ENCODE assay signal across 28 mouse cellular contexts in genomic region chr9:71450626-71451025, GRCm38 (mm10).
"Had no signal": no experiment of that assay in that cellular context is flagged by ENCODE, and none has a peak within 500 bp of the region (broad histone marks: within the 10 kb centered on the region; RNA-seq: fewer than 3 reads in every experiment).

No protein-coding gene starts in this region.

- H3K27me3 ChIP-seq: hindbrain, embryonic 12.5 days; hindbrain, embryonic 15.5 days; liver, embryonic 13.5 days; liver, embryonic 15.5 days had no signal

- H3K4me3 ChIP-seq: gastrocnemius, adult 2 months; heart, embryonic 10.5 days; heart, embryonic 12.5 days; hindbrain, embryonic 10.5 days; hindbrain, embryonic 12.5 days; hindbrain, embryonic 15.5 days; kidney, embryonic 15.5 days; limb, embryonic 13.5 days; liver, embryonic 13.5 days; liver, embryonic 15.5 days had no signal

- H3K4me2 ChIP-seq: heart, embryonic 12.5 days; hindbrain, embryonic 12.5 days; hindbrain, embryonic 15.5 days; kidney, embryonic 15.5 days; liver, embryonic 11.5 days; liver, embryonic 13.5 days; liver, embryonic 15.5 days had no signal

- H3K4me1 ChIP-seq: hindbrain, embryonic 15.5 days; liver, embryonic 15.5 days had no signal

- H3K9me3 ChIP-seq: heart, embryonic 10.5 days; hindbrain, embryonic 10.5 days; hindbrain, embryonic 12.5 days; hindbrain, embryonic 15.5 days; limb, embryonic 13.5 days; liver, embryonic 13.5 days; liver, embryonic 15.5 days had no signal

- H3K36me3 ChIP-seq: heart, embryonic 10.5 days; heart, embryonic 12.5 days; hindbrain, embryonic 10.5 days; hindbrain, embryonic 12.5 days; hindbrain, embryonic 15.5 days; kidney, embryonic 15.5 days; limb, embryonic 13.5 days; liver, embryonic 13.5 days; liver, embryonic 15.5 days had no signal

- H3K27ac ChIP-seq: gastrocnemius, adult 2 months; heart, embryonic 10.5 days; hindbrain, embryonic 10.5 days; hindbrain, embryonic 12.5 days; hindbrain, embryonic 15.5 days; hindbrain, postnatal 0 days; kidney, embryonic 15.5 days; kidney, postnatal 0 days; limb, embryonic 13.5 days; liver, embryonic 13.5 days; liver, embryonic 15.5 days had no signal

- H3K9ac ChIP-seq: heart, embryonic 12.5 days; hindbrain, embryonic 12.5 days; hindbrain, embryonic 15.5 days; kidney, embryonic 15.5 days; limb, embryonic 13.5 days; liver, embryonic 13.5 days; liver, embryonic 15.5 days; liver, postnatal 0 days had no signal

- ATAC-seq: hindbrain, postnatal 0 days; intestine, embryonic 16.5 days; liver, postnatal 0 days had no signal

- DNase-seq: gastrocnemius, adult 2 months; gastrocnemius, postnatal 10 days; gastrocnemius, postnatal 25 days; heart, adult 18-20 months; heart, postnatal 10 days; heart, postnatal 4 days; kidney, adult 11 months; kidney, adult 2 months; kidney, adult 9 months; kidney, postnatal 14 days; kidney, postnatal 36 days; layer of hippocampus, adult 9-11 months; layer of hippocampus, postnatal 36 days; liver; liver, embryonic 13.5 days; liver, postnatal 0 days had no signal
